Mouse (Mus musculus): Measurements from ENCODE around the gene Anapc2. TPM values are rescaled to one million over a fixed set of nuclear protein-coding genes. Genes with fewer than 3 reads are reported as not detected.

Gene Anapc2
- polyA plus RNA-seq, 1 experiment from 2014 or later: 54.1 TPM

- H3K36me3 ChIP-seq (ENCODE audit: inconsistent target): no peaks in the 10 kb centered on the region
- no peaks in the 10 kb centered on the region for H3K79me2 ChIP-seq (ENCODE audit: inconsistent target)
- WGBS (ENCODE audit: missing documents): 11% methylated on average over 31 of the region's 31 CpGs
- no peak overlapping the region for H3K4me3 ChIP-seq (ENCODE audit: inconsistent target)
- H3K27ac ChIP-seq: no peak overlapping the region
Measured at GRCm38 (mm10) chr2:25318119-25318966, 46.1 kb downstream of the Anapc2 start.

DNA sequence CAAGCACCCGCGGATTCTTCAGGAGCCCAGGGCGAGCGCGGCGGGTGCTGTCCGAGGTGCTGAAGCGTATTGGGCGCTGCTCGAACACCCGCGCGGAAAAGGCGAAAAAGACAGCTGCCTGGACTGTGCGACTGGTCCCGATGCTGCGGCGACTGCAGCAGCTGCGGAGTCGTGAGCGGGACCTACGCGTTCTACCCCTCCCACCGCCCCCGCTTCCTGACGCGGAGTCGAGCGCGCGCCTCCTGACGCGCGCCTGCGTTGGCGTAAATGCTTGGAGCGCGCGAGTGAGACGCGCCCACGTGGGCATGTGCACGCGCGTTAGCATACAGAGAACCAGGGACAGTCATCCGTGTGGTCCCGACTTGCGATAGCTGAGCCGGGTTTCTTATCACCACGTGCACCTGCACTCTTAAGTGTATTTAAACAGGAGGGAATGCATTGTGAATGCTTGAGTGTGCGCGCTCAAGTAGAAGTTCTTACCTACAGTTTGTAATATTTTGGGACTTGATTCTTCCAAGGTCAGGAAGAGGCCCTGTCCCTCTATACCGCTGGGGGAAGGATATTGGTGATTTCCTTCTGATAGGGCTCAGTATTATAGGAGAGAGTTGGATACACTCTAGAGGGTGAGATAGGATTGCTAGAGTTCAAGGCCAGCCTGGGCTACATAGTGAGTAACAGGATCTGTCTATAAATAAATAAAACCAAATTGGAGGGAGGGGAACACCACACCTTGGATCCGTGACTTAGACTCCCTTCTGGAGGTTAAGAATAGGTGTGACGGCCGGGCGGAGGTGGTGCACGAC lies 46.9 kb downstream of the Anapc2 start, which contains the start of gene Grin1:
Gene Grin1 (minus strand): TSS at position 217 of the 803 bp plus-strand sequence.
- no peak within 1 kb of the TSS for H3K27ac ChIP-seq
- H3K79me2 ChIP-seq (ENCODE audit: inconsistent target): no peaks in the 10 kb centered on the region
- H3K4me3 ChIP-seq (ENCODE audit: inconsistent target): no peak within 1 kb of the TSS
- H3K36me3 ChIP-seq (ENCODE audit: inconsistent target): no peaks in the 10 kb centered on the region
- WGBS (ENCODE audit: missing documents): 10% methylated on average over 57 of the region's 58 CpGs

GRCm38 (mm10) chr2:25320084-25320483 lies 47.8 kb downstream of the Anapc2 start:
- WGBS (ENCODE audit: missing documents): 39% methylated on average over 2 of the region's 2 CpGs
- H3K4me3 ChIP-seq (ENCODE audit: inconsistent target): no peak overlapping the region
- no peaks in the 10 kb centered on the region for H3K36me3 ChIP-seq (ENCODE audit: inconsistent target)
- H3K27ac ChIP-seq: no peak overlapping the region
- H3K79me2 ChIP-seq (ENCODE audit: inconsistent target): no peaks in the 10 kb centered on the region

GRCm38 (mm10) chr2:25326036-25326435 lies 53.8 kb downstream of the Anapc2 start:
- H3K27ac ChIP-seq: no peak overlapping the region
- H3K36me3 ChIP-seq (ENCODE audit: inconsistent target): no peaks in the 10 kb centered on the region
- no peak overlapping the region for H3K4me3 ChIP-seq (ENCODE audit: inconsistent target)
- WGBS (ENCODE audit: missing documents): 67% methylated on average over 2 of the region's 2 CpGs
- no peaks in the 10 kb centered on the region for H3K79me2 ChIP-seq (ENCODE audit: inconsistent target)

- WGBS (ENCODE audit: missing documents): 54% methylated on average over 7 of the region's 7 CpGs
- Histone ChIP-seq H3K36me3 (ENCODE audit: inconsistent target) (no peaks in the 10 kb centered on the region), H3K27ac (no peak overlapping the region), H3K4me3 (ENCODE audit: inconsistent target) (no peak overlapping the region), H3K79me2 (ENCODE audit: inconsistent target) (peaks cover 7% of the 10 kb centered on the region)
Measured at GRCm38 (mm10) chr2:25328440-25328839, 56.2 kb downstream of the Anapc2 start.

DNA sequence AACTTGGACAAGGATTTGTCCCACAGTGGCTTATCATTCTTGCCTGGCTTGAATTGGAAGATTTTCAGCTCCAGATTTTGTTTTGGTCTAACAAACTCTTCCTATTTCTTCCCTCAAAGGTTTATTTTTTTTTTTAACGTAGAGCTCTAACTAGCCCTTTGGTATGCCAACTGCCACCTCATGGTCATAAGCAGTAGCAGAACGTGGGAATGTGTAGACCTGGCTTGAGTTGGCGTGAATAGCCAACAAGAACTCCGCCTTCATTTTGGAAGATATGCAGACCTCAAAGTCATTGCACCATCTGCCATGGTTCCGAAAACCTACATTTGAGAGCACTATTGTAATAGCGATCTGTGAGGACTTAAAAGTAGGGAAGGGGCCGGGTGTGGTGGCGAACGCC lies 59.2 kb downstream of the Anapc2 start:
- Histone ChIP-seq H3K36me3 (ENCODE audit: inconsistent target) (peaks cover 22% of the 10 kb centered on the region; the same call in 1 of the 2 replicates), H3K27ac (0 out of 2 replicates have a peak overlapping the region, but pooled peaks have one; percentile 49), H3K4me3 (ENCODE audit: inconsistent target) (peak overlapping the region; percentile 94), H3K79me2 (ENCODE audit: inconsistent target) (peaks cover 23% of the 10 kb centered on the region)
- WGBS (ENCODE audit: missing documents): 47% methylated on average over 8 of the region's 9 CpGs

GRCm38 (mm10) chr2:25332286-25333160 lies 60.2 kb downstream of the Anapc2 start, which contains the start of gene Man1b1:
TSS of gene Man1b1 (plus strand) at chr2:25332338.
- under 1% methylated on average over 78 of the region's 78 CpGs for WGBS (ENCODE audit: missing documents)
- peaks cover 23% of the 10 kb centered on the region for H3K79me2 ChIP-seq (ENCODE audit: inconsistent target)
- peaks cover 32% of the 10 kb centered on the region; the same call in 1 of the 2 replicates for H3K36me3 ChIP-seq (ENCODE audit: inconsistent target)
- peak within 1 kb of the TSS; percentile 49 for H3K27ac ChIP-seq
- H3K4me3 ChIP-seq (ENCODE audit: inconsistent target): peak within 1 kb of the TSS; percentile 94

- H3K36me3 ChIP-seq (ENCODE audit: inconsistent target): peaks cover 41% of the 10 kb centered on the region; the same call in 1 of the 2 replicates
- H3K27ac ChIP-seq: no peak overlapping the region
- H3K79me2 ChIP-seq (ENCODE audit: inconsistent target): peaks cover 23% of the 10 kb centered on the region
- H3K4me3 ChIP-seq (ENCODE audit: inconsistent target): peak overlapping the region; percentile 94
- 88% methylated on average over 2 of the region's 2 CpGs for WGBS (ENCODE audit: missing documents)
Measured at GRCm38 (mm10) chr2:25333569-25333968, 61.3 kb downstream of the Anapc2 start.

Other genes with a start within 250 kb of the Anapc2 start
- 4.8 to 12.0 TPM (median 8.9 TPM) in 3 replicates for gene Nsmf, start 218.1 kb upstream of the Anapc2 start, polyA plus RNA-seq (2018)
- gene Entpd8, start 192.2 kb upstream of the Anapc2 start, polyA plus RNA-seq (2018): not detected in 3 replicates
- gene Noxa1, start 177.3 kb upstream of the Anapc2 start, polyA plus RNA-seq (2018): not detected in 3 replicates
- gene Nrarp, start 91.7 kb upstream of the Anapc2 start, polyA plus RNA-seq (2018): not detected in 3 replicates
- 56.5 to 71.1 TPM (median 57.4 TPM) in 3 replicates for gene Tor4a, start 75.6 kb upstream of the Anapc2 start, polyA plus RNA-seq (2018)
- 18.9 to 30.4 TPM (median 29.5 TPM) in 3 replicates for gene Nelfb, start 61.0 kb upstream of the Anapc2 start, polyA plus RNA-seq (2018)
- gene Stpg3, start 57.8 kb upstream of the Anapc2 start, polyA plus RNA-seq (2018): not detected in 3 replicates
- not detected in 3 replicates for gene Fam166a, start 53.7 kb upstream of the Anapc2 start, polyA plus RNA-seq (2018)
- 49.1 to 144 TPM (median 76.8 TPM) in 3 replicates for gene Tubb4b, start 47.8 kb upstream of the Anapc2 start, polyA plus RNA-seq (2018)
- not detected in 3 replicates for gene Slc34a3, start 38.1 kb upstream of the Anapc2 start, polyA plus RNA-seq (2018)
- not detected in 3 replicates for gene Rnf224, start 35.7 kb upstream of the Anapc2 start, polyA plus RNA-seq (2018)
- 0.21 to 0.42 TPM in 2 of 3 replicates, not detected in the other for gene Rnf208, start 30.2 kb upstream of the Anapc2 start, polyA plus RNA-seq (2018)
- not detected in 3 replicates for gene Cysrt1, start 30.0 kb upstream of the Anapc2 start, polyA plus RNA-seq (2018)
- 3.0 to 6.1 TPM (median 4.7 TPM) in 3 replicates for gene AL732309.1, start 25.6 kb upstream of the Anapc2 start, polyA plus RNA-seq (2018)
- 5.9 to 17.1 TPM (median 12.4 TPM) in 3 replicates for gene Tmem203, start 17.0 kb upstream of the Anapc2 start, polyA plus RNA-seq (2018)
- 6.1 to 7.8 TPM (median 6.6 TPM) in 3 replicates for gene Tprn, start 9.9 kb upstream of the Anapc2 start, polyA plus RNA-seq (2018)
- 26.0 to 60.7 TPM (median 55.7 TPM) in 3 replicates for gene Ssna1, start within 50 bp of the Anapc2 start, polyA plus RNA-seq (2018)
- gene Tmem210, start 15.7 kb downstream of the Anapc2 start, polyA plus RNA-seq (2018): not detected in 3 replicates
- gene Lrrc26, start 17.4 kb downstream of the Anapc2 start, polyA plus RNA-seq (2018): not detected in 3 replicates
- gene Grin1, start 46.7 kb downstream of the Anapc2 start, polyA plus RNA-seq (2018): not detected in 3 replicates
- 36.0 to 43.5 TPM (median 43.4 TPM) in 3 replicates for gene Man1b1, start 59.9 kb downstream of the Anapc2 start, polyA plus RNA-seq (2018)
- gene Dpp7, start 83.9 kb downstream of the Anapc2 start, polyA plus RNA-seq (2018): 101 to 192 TPM (median 107 TPM) in 3 replicates
- gene Uap1l1, start 93.2 kb downstream of the Anapc2 start, polyA plus RNA-seq (2018): 55.8 to 128 TPM (median 119 TPM) in 3 replicates
- gene Sapcd2, start 99.8 kb downstream of the Anapc2 start, polyA plus RNA-seq (2018): 0.13 to 0.73 TPM in 2 of 3 replicates, not detected in the other
- gene Entpd2, start 123.4 kb downstream of the Anapc2 start, polyA plus RNA-seq (2018): 0.07 TPM in 1 of 3 replicates, not detected in the others
- 1.2 to 2.9 TPM (median 2.5 TPM) in 3 replicates for gene Npdc1, start 126.9 kb downstream of the Anapc2 start, polyA plus RNA-seq (2018)
- gene Fut7, start 150.8 kb downstream of the Anapc2 start, polyA plus RNA-seq (2018): 1.3 to 2.4 TPM (median 2.2 TPM) in 3 replicates
- gene Abca2, start 156.2 kb downstream of the Anapc2 start, polyA plus RNA-seq (2018): 9.5 to 19.7 TPM (median 13.5 TPM) in 3 replicates
- not detected in 3 replicates for gene Clic3, start 184.4 kb downstream of the Anapc2 start, polyA plus RNA-seq (2018)
- 6.0 to 12.9 TPM (median 6.4 TPM) in 3 replicates for gene Paxx, start 188.6 kb downstream of the Anapc2 start, polyA plus RNA-seq (2018)
- not detected in 3 replicates for gene Ptgds, start 197.6 kb downstream of the Anapc2 start, polyA plus RNA-seq (2018)
- not detected in 3 replicates for gene Lcn12, start 221.4 kb downstream of the Anapc2 start, polyA plus RNA-seq (2018)
- gene Fbxw5, start 228.3 kb downstream of the Anapc2 start, polyA plus RNA-seq (2018): 21.9 to 35.3 TPM (median 28.7 TPM) in 3 replicates
- gene C8g, start 229.2 kb downstream of the Anapc2 start, polyA plus RNA-seq (2018): 0.14 to 2.1 TPM in 2 of 3 replicates, not detected in the other

All from macrophage (primary cell).